Mouse (Mus musculus) left cerebral cortex, postnatal 25 days (tissue): ENCODE results near the gene Elmo3. TPM values are rescaled to one million over a fixed set of nuclear protein-coding genes. Genes with fewer than 3 reads are reported as not detected.
"Not testable (repeated sequence)": the region's sequence is repeated elsewhere in the genome, so short reads cannot be mapped to it uniquely, and the experiment has no call there.

Source experiments
- DNase-seq, 2 experiments: peaks; one replicate each; pipeline ENCODE4 v3.0.0; 2022; ENCODE audit warnings: low spot score in 2 of 2, mixed read lengths in 1 of 2
- intact Hi-C: fragments of 180-260 bp; cut with DNase I; formaldehyde crosslinking; loops from one replicate; pipeline ENCODE4 v1.15.1; 2025
- total RNA-seq, 2 experiments: library from RNA; stranded (reverse); gene quantifications; 2 replicates each; pipeline ENCODE4 v1.2.3; 2021

The Elmo3 gene
- total RNA-seq, 2 experiments from 2014 or later, result 0.62 to 1.8 TPM

DNA sequence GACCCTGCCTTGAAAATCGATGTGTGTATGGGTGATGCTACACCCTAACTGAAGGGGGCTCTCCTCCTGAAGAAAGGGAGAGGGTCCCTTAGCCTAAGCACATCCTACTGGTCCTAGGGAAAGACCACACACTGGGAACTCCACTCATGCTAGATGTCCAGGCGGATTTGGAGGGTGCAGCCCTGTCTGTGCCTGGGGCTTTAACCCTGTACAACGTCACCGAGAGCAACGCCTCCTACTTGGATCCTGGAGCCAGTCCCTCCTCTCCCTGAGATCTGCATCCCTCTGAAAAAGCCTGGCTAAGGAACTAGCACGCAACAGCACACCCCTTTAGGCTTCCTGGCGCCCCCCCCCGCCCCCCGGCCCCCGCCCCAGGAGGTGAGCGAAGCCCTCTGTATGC is 30.0 kb upstream of the Elmo3 start:
- intact Hi-C loops, result no loop called here
- no peak for DNase-seq

DNA sequence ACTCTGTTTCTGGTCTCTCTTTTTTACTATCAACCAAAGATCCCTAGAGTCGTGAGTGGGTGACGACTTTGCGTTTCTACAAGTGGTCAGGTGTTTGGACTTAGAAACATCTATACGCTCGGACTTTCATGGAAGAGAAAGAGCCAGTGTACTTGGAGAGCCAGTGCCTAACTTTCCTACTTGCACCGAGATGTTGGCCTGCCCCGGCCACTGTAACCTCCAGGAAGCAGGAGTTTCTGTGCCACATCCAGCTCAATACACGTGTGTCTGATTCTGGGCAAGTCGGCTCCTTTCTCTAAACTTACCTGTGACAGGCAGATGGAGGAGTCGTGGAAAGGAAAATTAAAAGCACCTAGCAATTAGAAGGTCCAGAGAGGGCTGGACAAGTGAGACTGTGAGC is 29.6 kb upstream of the Elmo3 start, which contains the start of gene Nol3:
Gene Nol3 (plus strand): TSS at position 301 of the 400 bp plus-strand sequence.
- intact Hi-C loops, result no loop called here

DNA sequence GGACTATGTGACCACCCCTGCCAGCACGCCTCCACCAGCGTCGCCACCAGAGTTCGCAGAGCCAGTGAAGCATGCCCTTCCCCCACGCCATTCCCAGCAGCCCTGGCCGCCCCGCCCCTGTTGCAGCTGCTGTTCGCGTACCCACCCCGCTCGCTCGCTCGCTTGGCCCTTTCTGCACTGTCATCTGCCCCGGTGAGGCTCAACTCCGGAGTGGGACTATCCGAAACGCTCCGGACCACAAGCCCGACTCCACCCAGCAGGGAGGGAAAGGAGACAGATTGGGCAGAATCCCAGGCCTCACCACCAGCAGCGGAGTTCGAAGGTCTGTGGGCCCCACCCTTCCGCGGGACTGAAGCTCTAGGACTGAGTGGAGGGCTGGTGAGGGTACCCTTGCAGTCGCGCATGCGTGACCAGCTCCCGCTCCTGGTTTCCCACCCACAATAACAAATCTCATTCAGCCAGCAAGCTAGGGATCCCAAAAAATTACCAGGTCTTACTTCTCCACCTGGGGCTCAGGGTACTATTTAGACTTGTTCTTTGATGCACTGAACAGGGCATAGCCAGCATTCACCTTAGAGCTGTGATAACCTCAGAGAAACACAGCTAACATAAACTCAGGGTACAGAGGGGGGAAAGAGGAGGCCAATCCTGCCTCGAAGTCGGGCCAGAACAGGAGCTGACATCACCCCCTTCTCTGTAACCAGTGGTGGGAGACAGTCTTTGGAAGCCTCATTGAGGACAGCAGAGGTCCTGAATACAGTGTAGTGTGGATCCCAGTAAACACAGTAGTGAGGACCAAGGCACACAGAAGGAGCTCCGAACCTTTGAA is 28.9 kb upstream of the Elmo3 start:
- DNase-seq, result peak in 1 of 2 experiments; percentile 48
- intact Hi-C loops, result no loop called here

More for the DNA sequence above, 29.6 kb upstream of the Elmo3 start, which contains the start of gene Nol3:
- no peak for DNase-seq

DNA sequence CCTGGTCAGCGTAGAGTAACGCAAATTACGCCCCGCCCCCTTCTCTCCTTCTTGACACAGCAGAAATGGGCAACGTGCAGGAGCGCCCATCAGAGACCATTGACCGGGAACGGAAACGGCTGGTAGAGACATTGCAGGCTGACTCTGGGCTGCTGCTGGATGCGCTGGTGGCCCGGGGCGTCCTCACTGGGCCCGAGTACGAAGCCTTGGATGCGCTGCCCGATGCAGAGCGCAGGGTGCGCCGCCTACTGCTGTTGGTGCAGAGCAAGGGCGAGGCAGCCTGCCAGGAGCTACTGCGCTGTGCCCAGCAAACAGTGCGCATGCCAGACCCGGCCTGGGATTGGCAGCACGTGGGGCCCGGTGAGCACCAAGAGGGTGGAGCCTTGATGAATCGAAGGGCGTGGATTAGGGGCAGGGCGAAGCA is 26.5 kb upstream of the Elmo3 start:
- intact Hi-C loops, result no loop called here
- DNase-seq, result peak; percentile 84 to 90

DNA sequence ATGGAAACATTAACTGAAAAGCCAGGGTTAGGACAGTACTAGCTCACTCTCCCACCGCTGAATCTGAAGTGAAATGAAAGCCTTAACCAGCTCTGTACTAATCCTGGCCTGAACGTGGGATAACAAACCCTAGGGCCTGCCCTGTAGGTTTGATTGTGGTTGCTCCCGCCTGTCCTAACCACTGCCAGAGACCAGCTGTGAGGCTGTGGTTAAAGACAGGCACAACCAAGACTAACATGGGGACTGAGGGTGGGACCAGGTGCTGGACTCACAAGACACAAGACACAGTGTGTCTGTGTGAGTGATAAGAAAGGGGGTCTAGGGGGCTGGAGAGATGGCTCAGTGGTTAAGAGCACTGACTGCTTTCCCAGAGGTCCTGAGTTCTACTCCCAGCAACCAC is 24.8 kb upstream of the Elmo3 start:
- no peak for DNase-seq
- intact Hi-C loops, result no loop called here

DNA sequence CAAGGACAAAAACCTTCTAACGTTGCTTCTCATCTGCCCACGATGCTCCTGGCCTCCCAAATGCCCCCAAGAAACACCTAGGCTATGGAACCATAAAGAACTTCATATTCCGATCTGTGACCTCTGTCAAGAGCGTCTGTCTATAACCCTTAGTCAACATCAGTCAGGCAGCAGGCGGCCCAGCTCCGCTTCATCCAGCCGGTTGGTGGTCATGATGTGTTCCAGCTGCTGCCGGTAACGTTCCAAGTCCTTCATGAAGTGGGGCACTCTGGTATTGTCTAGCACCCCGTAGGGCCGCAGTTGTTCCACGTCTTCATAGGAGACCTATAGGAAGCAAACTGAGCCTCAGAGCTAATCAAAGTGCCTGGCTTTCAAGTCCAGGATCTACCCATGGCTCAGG is 23.6 kb upstream of the Elmo3 start:
- intact Hi-C loops, result no loop called here

DNA sequence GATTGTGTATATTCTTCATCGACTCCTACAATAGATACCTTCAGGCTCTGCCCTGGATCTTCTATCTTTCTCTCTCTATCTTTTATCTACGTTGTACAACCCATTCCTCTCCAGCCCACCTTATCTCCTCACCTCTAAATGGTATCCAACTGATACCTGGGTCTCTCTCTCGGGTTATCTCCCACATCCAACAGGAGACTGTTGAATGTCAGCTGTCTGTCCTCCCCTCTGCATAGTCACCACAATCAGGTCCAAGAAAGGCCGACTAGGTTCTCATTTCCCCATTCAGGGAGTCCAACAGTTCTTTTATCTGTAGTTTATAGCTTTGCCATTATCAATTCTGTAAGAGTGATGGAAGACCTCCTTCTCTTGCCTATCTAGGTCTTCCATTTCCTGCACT is 23.2 kb upstream of the Elmo3 start:
- intact Hi-C loops, result no loop called here
- DNase-seq, result no peak

More for the DNA sequence above, 23.6 kb upstream of the Elmo3 start:
- DNase-seq, result no peak

DNA sequence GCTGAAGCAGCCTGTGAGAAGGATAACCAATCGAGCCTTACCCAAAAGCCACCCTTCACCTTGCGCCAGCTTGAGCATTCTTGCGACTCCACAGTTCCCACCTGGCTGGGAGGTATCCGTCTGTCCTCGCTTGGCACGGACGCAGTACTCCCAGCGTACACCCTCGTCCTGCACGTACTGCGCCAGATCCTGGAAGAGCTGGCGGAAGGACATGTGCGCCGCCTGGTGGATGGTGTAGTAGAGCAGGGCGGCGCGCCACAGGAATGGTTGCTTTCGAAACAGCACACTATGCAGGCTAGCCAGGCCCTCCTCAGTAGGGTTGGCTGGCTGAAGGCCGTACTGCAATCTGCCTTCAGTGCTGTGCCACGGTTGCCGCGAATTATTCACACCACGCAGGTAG is 22.3 kb upstream of the Elmo3 start:
- intact Hi-C loops, result no loop called here
- no peak for DNase-seq

DNA sequence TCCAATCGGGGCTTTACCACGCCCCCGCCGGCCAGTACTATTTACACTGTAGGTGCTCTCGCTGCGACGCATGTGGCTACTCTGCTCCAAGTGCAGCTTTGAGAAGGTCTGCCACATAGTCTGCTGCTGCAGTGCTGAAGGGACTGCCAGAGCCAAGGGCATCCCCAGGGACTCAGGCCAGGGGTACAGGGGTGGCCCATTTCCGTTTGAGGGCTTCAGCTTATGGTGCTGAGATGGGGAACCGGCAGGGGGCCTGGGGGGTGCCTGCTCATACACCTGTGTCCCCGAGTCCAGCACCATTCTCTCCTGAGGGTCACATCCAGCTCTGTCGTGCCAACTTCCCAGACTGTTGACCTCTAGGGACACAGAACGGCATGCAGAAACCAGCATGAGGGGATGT is 19.9 kb upstream of the Elmo3 start:
- intact Hi-C loops, result no loop called here

DNA sequence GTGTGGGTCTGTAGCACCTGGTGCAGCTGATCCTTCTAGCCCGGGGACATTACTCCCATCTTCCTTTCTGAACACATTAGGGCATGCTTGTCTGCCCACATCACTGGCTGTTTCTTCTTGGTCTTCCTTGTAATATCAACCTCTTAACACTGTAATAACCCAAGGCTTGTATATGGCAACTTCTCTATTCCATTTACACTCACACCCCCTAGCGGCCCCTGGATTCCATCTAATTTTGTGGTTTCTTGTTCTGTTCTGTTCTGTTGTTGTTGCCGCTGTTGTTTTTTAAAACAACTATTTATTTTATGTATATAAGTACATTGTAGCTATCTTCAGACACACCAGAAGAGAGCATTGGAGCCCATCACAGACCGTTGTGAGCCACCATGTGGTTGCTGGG is 18.5 kb upstream of the Elmo3 start:
- no peak for DNase-seq
- intact Hi-C loops, result no loop called here

More for the DNA sequence above, 19.9 kb upstream of the Elmo3 start:
- no peak for DNase-seq

DNA sequence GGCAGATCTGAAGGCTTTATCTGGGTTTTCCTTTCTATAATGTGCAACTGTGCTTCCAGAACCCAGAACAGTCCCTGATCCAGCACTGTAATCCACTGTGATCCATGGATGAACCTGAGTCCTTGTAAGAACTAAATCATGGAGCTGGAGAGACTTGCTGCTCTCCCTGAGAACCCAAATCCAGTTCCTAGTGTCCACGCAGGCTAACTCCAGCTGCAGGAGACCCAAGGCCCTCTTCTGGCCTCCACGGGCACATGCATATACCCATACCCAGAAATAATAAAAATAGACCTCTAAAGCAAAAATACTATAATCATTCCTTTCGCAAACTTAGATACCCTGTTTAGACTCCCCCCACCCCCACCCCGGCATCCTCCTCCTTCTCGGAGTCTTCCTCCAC is 17.2 kb upstream of the Elmo3 start:
- no peak for DNase-seq
- intact Hi-C loops, result no loop called here

DNA sequence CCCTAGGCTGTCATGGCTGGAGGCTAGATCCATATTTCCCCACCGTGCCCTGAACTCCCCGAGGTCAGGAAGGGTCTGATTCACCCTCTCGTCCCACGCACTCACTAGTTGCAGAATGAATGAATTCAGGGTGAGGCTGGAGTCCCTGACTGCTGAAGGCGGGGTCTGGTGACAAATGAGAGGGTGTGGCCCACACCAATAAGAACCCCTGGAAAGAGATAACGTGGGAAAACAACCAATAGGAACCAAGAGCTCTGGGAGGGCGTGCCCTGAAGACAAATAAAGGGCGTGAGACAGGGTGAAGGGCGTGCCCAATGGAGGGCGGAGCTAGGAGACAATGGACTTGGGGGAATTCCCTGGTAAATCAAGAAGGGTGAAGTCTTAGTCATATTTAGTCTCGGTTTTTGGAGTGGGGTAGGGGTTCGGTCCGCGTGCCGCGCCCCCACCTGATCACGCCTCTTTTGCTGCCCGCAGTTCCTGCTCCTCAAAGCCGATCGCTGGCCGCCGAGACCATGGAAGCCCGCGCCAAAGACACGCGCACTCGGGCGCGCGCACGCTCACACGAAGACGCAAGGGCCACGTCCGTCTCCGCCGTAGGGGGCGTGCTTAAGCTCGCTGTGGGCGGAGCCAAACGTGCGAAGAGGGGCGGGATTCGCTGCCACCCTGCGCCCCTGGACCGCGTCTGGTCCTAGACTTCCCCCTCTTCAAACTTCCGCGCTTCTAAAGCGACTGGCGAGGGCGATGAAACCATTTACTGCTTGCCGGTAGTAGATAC is 16.3 kb upstream of the Elmo3 start:
- peak; percentile 96 to 97 for DNase-seq
- intact Hi-C loops, result loop anchor here (1.0 kb wide), 1 partner anchor 21 kb away; no protein-coding TSS in a partner anchor

DNA sequence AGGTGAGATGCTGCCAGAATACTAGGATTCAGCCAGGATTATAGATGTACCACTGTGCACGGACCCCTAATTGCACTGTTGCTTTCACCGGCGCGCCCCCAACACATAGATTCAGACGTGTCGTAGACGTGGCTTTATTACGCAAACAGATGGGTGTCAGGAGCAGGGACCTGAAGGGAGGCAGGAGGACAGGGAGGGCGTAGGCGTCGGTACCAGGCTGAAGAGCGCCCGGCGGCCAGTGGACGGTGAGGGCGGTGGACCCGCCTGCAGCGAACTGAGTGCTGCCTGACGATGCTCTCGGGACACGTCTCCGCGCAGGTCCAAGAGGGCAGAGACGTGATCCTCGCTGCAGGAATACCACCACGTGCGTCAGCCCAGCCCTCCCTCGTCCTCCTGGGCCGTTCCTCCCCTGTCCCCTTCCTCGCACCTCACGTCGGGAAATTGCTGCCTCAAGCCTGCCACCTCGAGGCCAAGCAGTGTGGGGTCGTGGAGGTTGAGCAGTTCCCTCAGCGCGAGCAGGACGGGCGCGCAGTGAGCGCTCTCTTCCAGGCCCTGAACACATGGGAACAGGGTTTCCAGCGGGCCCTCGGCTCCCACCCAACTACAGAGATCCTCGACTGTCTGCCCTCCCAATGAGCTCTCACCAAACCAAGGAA is 15.5 kb upstream of the Elmo3 start, which contains the start of gene 4931428F04Rik:
Gene 4931428F04Rik (minus strand): TSS at position 60 of the 656 bp plus-strand sequence.
- peak; percentile 38 to 47 for DNase-seq
- intact Hi-C loops, result loop anchor here (1.0 to 2.0 kb wide), 2 partner anchors 22 to 635 kb away; no protein-coding TSS in a partner anchor

DNA sequence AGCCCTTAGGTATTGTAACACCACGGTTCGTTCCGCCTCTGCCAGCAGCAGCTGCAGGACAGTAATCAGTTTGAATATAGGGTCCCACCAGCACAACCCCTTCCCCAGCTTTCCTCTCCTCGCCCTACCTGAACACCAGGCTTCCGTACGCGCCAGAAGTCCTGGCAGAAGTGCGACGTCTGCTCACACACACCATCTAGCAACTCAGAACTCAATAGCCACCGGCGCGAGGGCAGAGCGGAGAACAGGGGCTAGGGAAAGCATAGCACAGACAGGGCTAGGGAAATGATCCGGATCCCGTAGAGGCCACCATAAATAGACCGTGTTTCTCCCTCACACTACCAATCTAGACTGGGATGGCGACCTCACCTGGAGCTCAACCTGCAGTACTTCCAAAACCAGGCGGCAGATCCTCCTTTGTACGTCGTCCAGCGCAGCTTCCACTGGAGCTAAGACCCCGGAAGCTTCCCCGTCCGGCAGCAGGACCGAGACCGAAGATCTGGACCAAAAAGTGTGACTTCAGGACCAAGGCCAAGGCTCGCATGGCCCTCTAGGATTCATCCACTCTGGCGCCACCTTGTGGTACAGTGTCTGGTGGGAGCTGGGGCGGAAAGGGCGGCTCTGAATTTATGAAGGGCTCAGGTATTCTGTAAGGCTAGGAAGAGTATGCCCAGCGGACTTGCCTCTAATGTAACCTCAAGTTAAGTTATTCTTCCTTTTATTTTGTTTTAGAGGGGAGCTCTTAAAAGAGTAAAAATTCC is 14.7 kb upstream of the Elmo3 start:
- peak; percentile 69 to 77 for DNase-seq
- intact Hi-C loops, result loop anchor here (2.0 kb wide), 1 partner anchor 636 kb away; no protein-coding TSS in a partner anchor

DNA sequence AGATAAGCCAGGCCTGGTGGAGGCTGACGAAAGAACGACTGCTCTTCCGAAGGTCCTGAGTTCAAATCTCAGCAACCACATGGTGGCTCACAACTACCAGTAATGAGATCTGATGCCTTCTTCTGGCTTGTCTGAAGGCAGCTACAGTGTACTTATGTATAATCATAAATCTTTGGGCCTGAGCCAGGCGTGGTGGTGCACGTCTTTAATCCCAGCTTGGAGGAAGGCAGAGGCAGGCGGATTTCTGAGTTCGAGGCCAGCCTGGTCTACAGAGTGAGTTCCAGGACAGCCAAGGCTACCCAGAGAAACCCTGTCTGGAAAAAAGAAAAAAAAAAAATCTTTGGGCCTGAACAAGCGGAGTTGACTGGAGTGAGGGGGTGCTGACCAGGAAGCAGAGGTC is 14.0 kb upstream of the Elmo3 start:
- intact Hi-C loops, result loop anchor here (2.0 kb wide), 1 partner anchor 637 kb away; no protein-coding TSS in a partner anchor
- not testable (repeated sequence) for DNase-seq

DNA sequence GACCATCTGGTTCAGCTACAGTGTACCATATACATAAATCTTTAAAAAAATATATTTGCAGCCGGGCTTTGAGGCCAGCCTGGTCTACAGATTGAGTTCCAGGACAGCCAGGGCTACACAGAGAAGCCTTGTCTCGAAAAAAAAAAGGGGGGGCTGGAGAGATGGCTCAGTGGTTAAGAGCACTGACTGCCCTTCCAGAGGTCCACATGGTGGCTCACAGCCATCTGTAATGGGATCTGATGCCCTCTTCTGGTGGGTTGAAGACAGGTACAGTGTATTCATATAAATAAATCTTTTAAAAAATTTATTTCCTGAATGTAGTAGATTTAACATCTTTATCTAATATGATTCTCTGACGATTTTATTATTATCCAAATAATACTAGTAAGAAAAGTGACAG is 13.6 kb upstream of the Elmo3 start:
- DNase-seq, result not testable (repeated sequence)
- intact Hi-C loops, result loop anchor here (2.0 kb wide), 1 partner anchor 637 kb away; no protein-coding TSS in a partner anchor

DNA sequence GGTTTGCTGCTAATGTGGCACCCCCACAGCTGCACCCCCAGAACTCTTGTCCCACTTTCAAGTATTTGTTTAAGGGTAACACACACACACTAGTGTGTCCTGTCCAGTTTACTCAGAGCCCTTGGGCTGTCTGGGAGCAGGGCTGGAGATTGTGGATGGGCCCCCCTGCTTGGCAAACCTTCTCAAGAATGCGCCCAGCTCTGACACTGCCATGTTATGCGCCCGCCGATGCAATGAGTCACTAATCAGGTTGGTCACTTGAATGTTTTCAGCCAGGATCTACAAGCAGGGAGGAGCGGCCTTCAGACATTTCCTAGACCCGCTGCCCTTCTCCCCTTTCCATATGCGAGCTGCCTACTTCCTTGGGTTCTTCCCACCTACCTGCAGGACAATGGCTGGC is 12.9 kb upstream of the Elmo3 start:
- no peak for DNase-seq
- intact Hi-C loops, result no loop called here

DNA sequence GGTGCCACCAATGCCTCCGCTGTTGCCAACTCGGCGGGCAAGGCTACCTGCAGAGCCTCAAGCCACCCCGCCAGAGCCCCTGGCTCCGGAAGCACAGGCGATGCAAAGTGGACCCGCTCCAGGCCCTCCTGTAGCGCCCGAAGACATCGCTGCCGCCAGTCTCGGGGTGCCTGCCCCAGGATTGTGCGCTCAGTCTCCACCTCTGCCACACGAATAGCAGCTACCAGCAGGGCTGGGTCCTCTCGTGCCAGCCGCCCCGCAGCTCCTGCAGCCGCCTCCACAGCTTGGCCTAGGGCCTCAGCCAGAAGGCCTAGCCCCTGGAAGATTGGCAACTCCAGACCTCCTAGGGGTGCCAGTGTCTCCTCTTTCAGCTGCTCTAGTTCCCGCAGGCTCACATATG is 12.0 kb upstream of the Elmo3 start:
- DNase-seq, result no peak
- intact Hi-C loops, result no loop called here

DNA sequence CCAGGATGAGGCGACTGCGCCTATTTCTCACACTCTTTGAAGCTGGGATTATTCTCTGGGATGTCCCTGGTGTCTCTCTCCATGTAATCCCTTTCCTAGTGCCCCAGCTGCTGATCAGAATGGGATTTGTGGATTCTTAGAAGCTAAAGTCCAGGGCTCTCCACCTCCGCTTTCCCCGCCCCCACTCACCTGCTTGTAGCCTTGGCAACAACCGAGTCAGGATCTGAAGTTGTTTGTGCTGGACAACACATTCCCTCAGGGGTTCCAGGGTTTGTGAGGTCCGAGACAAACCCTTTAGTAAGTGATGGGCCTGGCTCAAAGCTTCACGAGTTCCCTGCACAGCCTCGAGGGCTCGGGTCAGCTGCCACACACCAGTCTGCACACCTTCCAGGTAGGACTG is 10.6 kb upstream of the Elmo3 start:
- intact Hi-C loops, result no loop called here
- DNase-seq, result no peak
